In genomic region chr3:96261623-96262022, GRCm38 (mm10) we compare ENCODE assay signal across 9 mouse cellular contexts. TPM values are rescaled to one million over a fixed set of nuclear protein-coding genes. Genes with fewer than 3 reads are reported as not detected.
DNase-seq lines count a peak whose midpoint lies in the region; ATAC-seq and TF ChIP-seq lines count a peak whose summit lies in the region.
"Had no signal": no experiment of that assay in that cellular context is flagged by ENCODE, and none has a peak within 500 bp of the region (broad histone marks: within the 10 kb centered on the region; RNA-seq: fewer than 3 reads in every experiment).

No protein-coding gene starts in this region.

- no peak overlapping the region for H3K9ac ChIP-seq in kidney, postnatal 0 days (ENCODE audit: low read depth, low read length)
- H3K9ac ChIP-seq in intestine, embryonic 14.5 days (ENCODE audit: low read length): peak overlapping the region; percentile 85
- peak overlapping the region; percentile 90 for H3K9ac ChIP-seq in neural tube, embryonic 13.5 days

- H3K4me3 ChIP-seq in kidney, postnatal 0 days (replicated peaks; ENCODE audit: low read depth, low read length): peak overlapping the region; percentile 60; the same call in 1 of the 2 replicates
- H3K4me3 ChIP-seq in intestine, embryonic 14.5 days (ENCODE audit: low read depth, low read length): no peak overlapping the region
- H3K4me3 ChIP-seq in neural tube, embryonic 13.5 days: peak overlapping the region; percentile 61

- peaks cover 9% of the 10 kb centered on the region; the same call in 1 of the 2 replicates for H3K4me1 ChIP-seq in kidney, postnatal 0 days (replicated peaks; ENCODE audit: insufficient read depth, low read length)
- H3K4me1 ChIP-seq in intestine, embryonic 14.5 days (replicated peaks; ENCODE audit: control insufficient read depth, insufficient read depth, low read length): peaks cover 23% of the 10 kb centered on the region
- peaks cover 30% of the 10 kb centered on the region for H3K4me1 ChIP-seq in neural tube, embryonic 13.5 days (replicated peaks)

- peak overlapping the region; percentile 96 for H3K27ac ChIP-seq in kidney, postnatal 0 days
- H3K27ac ChIP-seq in intestine, embryonic 14.5 days (ENCODE audit: low read depth): peak overlapping the region; percentile 96
- H3K27ac ChIP-seq in neural tube, embryonic 13.5 days (replicated peaks): peak overlapping the region; percentile 98

- DNase-seq in kidney, postnatal 0 days (ENCODE audit: low spot score): no peak
- DNase-seq in kidney, postnatal 10 days: no peak
- peak; percentile 40 for DNase-seq in brain, adult 2 months (ENCODE audit: low read depth, low spot score)
- DNase-seq in intestine, embryonic 14.5 days (ENCODE audit: low spot score): no peak
- DNase-seq in right cerebral cortex, adult 18-20 months: no peak
- DNase-seq in spleen, adult 18-20 months: no peak

- H3K27me3 ChIP-seq in kidney, postnatal 0 days (ENCODE audit: insufficient read depth, low read length): no peaks in the 10 kb centered on the region
- no peaks in the 10 kb centered on the region for H3K27me3 ChIP-seq in intestine, embryonic 14.5 days (replicated peaks; ENCODE audit: control insufficient read depth, insufficient read depth, low read length)
- H3K27me3 ChIP-seq in neural tube, embryonic 13.5 days: no peaks in the 10 kb centered on the region

- H3K9me3 ChIP-seq in kidney, postnatal 0 days (replicated peaks; ENCODE audit: low read length): no peaks in the 10 kb centered on the region
- no peaks in the 10 kb centered on the region for H3K9me3 ChIP-seq in intestine, embryonic 14.5 days (ENCODE audit: control insufficient read depth, low read length)
- H3K9me3 ChIP-seq in neural tube, embryonic 13.5 days: no peaks in the 10 kb centered on the region

- no peak for ATAC-seq in kidney, postnatal 0 days (replicated peaks; ENCODE audit: low FRiP score, low read depth)
- ATAC-seq in intestine, embryonic 14.5 days (replicated peaks; ENCODE audit: low FRiP score, low TSS enrichment, low read depth): no peak
- ATAC-seq in neural tube, embryonic 13.5 days (ENCODE audit: low read depth): no peak
- no peak for ATAC-seq in granulocyte monocyte progenitor cell, adult 5-6 weeks (replicated peaks; ENCODE audit: poor library complexity, severe bottlenecking)

- no peaks in the 10 kb centered on the region for H3K36me3 ChIP-seq in kidney, postnatal 0 days (ENCODE audit: insufficient read depth, low read length)
- H3K36me3 ChIP-seq in intestine, embryonic 14.5 days (ENCODE audit: control insufficient read depth, insufficient read depth, low read length): no peaks in the 10 kb centered on the region
- H3K36me3 ChIP-seq in neural tube, embryonic 13.5 days: no peaks in the 10 kb centered on the region

- peak; percentile 30; the same call in 1 of the 2 replicates for TF ChIP-seq CTCF in kidney, postnatal 0 days (IDR thresholded peaks at IDR 0.05; ENCODE audit: low read depth)

- WGBS in kidney, postnatal 0 days: 58% methylated on average over 3 of the region's 3 CpGs
- WGBS in intestine, embryonic 14.5 days: 70% methylated on average over 3 of the region's 3 CpGs
- 66% methylated on average over 3 of the region's 3 CpGs for WGBS in neural tube, embryonic 13.5 days

- peak overlapping the region; percentile 82 for H3K4me2 ChIP-seq in kidney, postnatal 0 days (ENCODE audit: low read length)
- peak overlapping the region; percentile 68 for H3K4me2 ChIP-seq in intestine, embryonic 14.5 days (ENCODE audit: low read length)
- peak overlapping the region; percentile 83 for H3K4me2 ChIP-seq in neural tube, embryonic 13.5 days

RNA-seq across cellular contexts. Expression of gene Hist2h4, which starts 1.5 kb away (rescaled TPM):
- 9.6 and 9.9 TPM in 2 replicates for polyA plus RNA-seq in kidney, postnatal 0 days (2015; fragmentation: Nextera tagmentation; extraction: Ambion mirVana)
- polyA plus RNA-seq in intestine, embryonic 14.5 days (2014; fragmentation: Nextera tagmentation; extraction: Ambion mirVana): 11.1 and 14.2 TPM in 2 replicates
- 3.3 and 3.5 TPM in 2 replicates for polyA plus RNA-seq in neural tube, embryonic 13.5 days (2015; fragmentation: Nextera tagmentation; extraction: Ambion mirVana)
- total RNA-seq in granulocyte monocyte progenitor cell, adult 5-6 weeks (2014; fragmentation: Nextera tagmentation): 26.9 and 57.4 TPM in 2 replicates
- 89.6 and 103 TPM in 2 replicates for total RNA-seq in granulocyte monocyte progenitor cell, adult 5-6 weeks (2017)

RNA-seq across cellular contexts. Expression of gene Hist2h3b, which starts 6.8 kb away (rescaled TPM):
- 34.6 and 36.5 TPM in 2 replicates for polyA plus RNA-seq in kidney, postnatal 0 days (2015; fragmentation: Nextera tagmentation; extraction: Ambion mirVana)
- 77.9 and 79.1 TPM in 2 replicates for polyA plus RNA-seq in intestine, embryonic 14.5 days (2014; fragmentation: Nextera tagmentation; extraction: Ambion mirVana)
- 13.1 and 17.8 TPM in 2 replicates for polyA plus RNA-seq in neural tube, embryonic 13.5 days (2015; fragmentation: Nextera tagmentation; extraction: Ambion mirVana)
- 61.4 and 193 TPM in 2 replicates for total RNA-seq in granulocyte monocyte progenitor cell, adult 5-6 weeks (2014; fragmentation: Nextera tagmentation)
- 408 and 566 TPM in 2 replicates for total RNA-seq in granulocyte monocyte progenitor cell, adult 5-6 weeks (2017)

RNA-seq across cellular contexts. Expression of gene Hist2h2bb, which starts 7.9 kb away (rescaled TPM):
- polyA plus RNA-seq in kidney, postnatal 0 days (2015; fragmentation: Nextera tagmentation; extraction: Ambion mirVana): 4.9 and 5.4 TPM in 2 replicates
- polyA plus RNA-seq in intestine, embryonic 14.5 days (2014; fragmentation: Nextera tagmentation; extraction: Ambion mirVana): 20.1 and 22.0 TPM in 2 replicates
- polyA plus RNA-seq in neural tube, embryonic 13.5 days (2015; fragmentation: Nextera tagmentation; extraction: Ambion mirVana): 2.1 and 2.7 TPM in 2 replicates
- 530 and 902 TPM in 2 replicates for total RNA-seq in granulocyte monocyte progenitor cell, adult 5-6 weeks (2014; fragmentation: Nextera tagmentation)
- total RNA-seq in granulocyte monocyte progenitor cell, adult 5-6 weeks (2017): 6,305 and 6,740 TPM in 2 replicates

RNA-seq across cellular contexts. Expression of gene Hist2h3c1, which starts 15.1 kb away (rescaled TPM):
- 0.62 and 1.0 TPM in 2 replicates for polyA plus RNA-seq in kidney, postnatal 0 days (2015; fragmentation: Nextera tagmentation; extraction: Ambion mirVana)
- 0.56 and 2.0 TPM in 2 replicates for polyA plus RNA-seq in intestine, embryonic 14.5 days (2014; fragmentation: Nextera tagmentation; extraction: Ambion mirVana)
- polyA plus RNA-seq in neural tube, embryonic 13.5 days (2015; fragmentation: Nextera tagmentation; extraction: Ambion mirVana): 0.38 and 0.96 TPM in 2 replicates
- 2.6 TPM in 1 of 2 replicates, not detected in the other for total RNA-seq in granulocyte monocyte progenitor cell, adult 5-6 weeks (2014; fragmentation: Nextera tagmentation)
- 3.9 TPM in 1 of 2 replicates, not detected in the other for total RNA-seq in granulocyte monocyte progenitor cell, adult 5-6 weeks (2017)
- total RNA-seq: left cerebral cortex, postnatal 10 days had no signal

RNA-seq across cellular contexts. Expression of gene Hist2h2aa1, which starts 16.3 kb away (rescaled TPM):
- 30.9 and 33.5 TPM in 2 replicates for polyA plus RNA-seq in kidney, postnatal 0 days (2015; fragmentation: Nextera tagmentation; extraction: Ambion mirVana)
- 16.3 and 23.3 TPM in 2 replicates for polyA plus RNA-seq in intestine, embryonic 14.5 days (2014; fragmentation: Nextera tagmentation; extraction: Ambion mirVana)
- polyA plus RNA-seq in neural tube, embryonic 13.5 days (2015; fragmentation: Nextera tagmentation; extraction: Ambion mirVana): 12.3 and 21.1 TPM in 2 replicates
- total RNA-seq in granulocyte monocyte progenitor cell, adult 5-6 weeks (2014; fragmentation: Nextera tagmentation): 15.5 and 20.3 TPM in 2 replicates
- 5,091 and 8,727 TPM in 2 replicates for total RNA-seq in granulocyte monocyte progenitor cell, adult 5-6 weeks (2017)
